Mouse (Mus musculus) erythroblast, embryonic 14.5 days (primary cell): ENCODE measurements around the gene Zfp961. TPM values are rescaled to one million over a fixed set of nuclear protein-coding genes. Genes with fewer than 3 reads are reported as not detected.

Experiments
- H3K27me3 ChIP-seq: 2 replicates; pipeline ENCODE4 v1.6.1; 2012; ENCODE audit warnings: inconsistent platforms; ENCODE audit not compliant: control insufficient read depth
- H3K36me3 ChIP-seq: 2 replicates; pipeline ENCODE4 v1.6.1; 2012; ENCODE audit warnings: mild to moderate bottlenecking, inconsistent platforms; ENCODE audit not compliant: control insufficient read depth
- H3K4me1 ChIP-seq: 2 replicates; pipeline ENCODE4 v1.6.1; 2012; ENCODE audit warnings: inconsistent platforms; ENCODE audit not compliant: control insufficient read depth
- H3K4me3 ChIP-seq: replicated peaks from 2 replicates; pipeline ENCODE3; 2012; ENCODE audit warnings: moderate library complexity, mild to moderate bottlenecking, inconsistent platforms
- H3K9me3 ChIP-seq: 2 replicates; pipeline ENCODE4 v1.6.1; 2012; ENCODE audit warnings: low read length, inconsistent platforms, mixed read lengths; ENCODE audit not compliant: control insufficient read depth
- GATA1 ChIP-seq: IDR thresholded peaks from 2 replicates; pipeline ENCODE4 v1.6.1; 2012; ENCODE audit warnings: low read length, inconsistent platforms, mixed read lengths
- TAL1 ChIP-seq: IDR thresholded peaks from 3 replicates; pipeline ENCODE4 v1.6.1; 2012; ENCODE audit warnings: low read length, inconsistent platforms, mixed read lengths
- polyA plus RNA-seq: library from polyadenylated mRNA; stranded (reverse); fragments of >175 nt; gene quantifications from 2 replicates; pipeline ENCODE4 v1.2.3, GENCODE M21; 2012

Gene Zfp961
- polyA plus RNA-seq, 1 experiment, result 0.03 TPM

DNA sequence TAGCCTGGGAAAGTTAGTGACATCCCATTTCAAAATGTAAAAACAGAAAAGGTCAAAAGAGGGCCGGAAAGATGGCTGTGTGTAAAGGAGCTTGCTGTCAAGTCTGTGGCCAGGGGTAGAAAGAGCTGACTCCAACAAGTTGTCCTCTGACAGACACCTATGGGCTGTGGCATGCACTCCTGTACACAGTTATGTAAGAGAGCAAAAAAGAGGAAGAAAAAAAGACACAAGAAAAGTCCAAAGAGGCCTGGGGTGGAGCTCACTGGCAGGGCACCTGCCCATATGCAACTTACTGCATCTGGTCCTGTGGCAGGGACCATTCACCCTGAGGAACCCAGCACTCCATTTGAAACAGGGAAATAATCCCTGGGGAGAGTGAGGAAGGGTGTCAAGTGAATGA, 91.7 kb downstream of the Zfp961 start:
- TF ChIP-seq GATA1 (no peak), TAL1 (no peak)
- Histone ChIP-seq H3K4me3 (no peak overlapping the region), H3K27me3 (no peaks in the 10 kb centered on the region), H3K4me1 (no peaks in the 10 kb centered on the region), H3K36me3 (no peaks in the 10 kb centered on the region), H3K9me3 (no peaks in the 10 kb centered on the region)

Other genes with a start within 250 kb of the Zfp961 start
- 3.4 and 3.7 TPM in 2 replicates for gene B3gnt3, start 249.2 kb upstream of the Zfp961 start, polyA plus RNA-seq
- 14.2 and 14.6 TPM in 2 replicates for gene Fcho1, start 225.3 kb upstream of the Zfp961 start, polyA plus RNA-seq
- gene Zfp709, start 69.0 kb upstream of the Zfp961 start, polyA plus RNA-seq, result not detected in 2 replicates
- gene Zfp882, start 42.4 kb upstream of the Zfp961 start, polyA plus RNA-seq, result 0.02 TPM in 1 of 2 replicates, not detected in the other
- gene Zfp617, start 42.4 kb upstream of the Zfp961 start, polyA plus RNA-seq, result 0.19 TPM in 2 replicates
- gene Cyp4f18, start 58.6 kb downstream of the Zfp961 start, polyA plus RNA-seq, result 0.16 and 0.19 TPM in 2 replicates
- gene Olfr372, start 90.2 kb downstream of the Zfp961 start, polyA plus RNA-seq, result not detected in 2 replicates
- not detected in 2 replicates for gene Olfr373, start 132.1 kb downstream of the Zfp961 start, polyA plus RNA-seq
- gene Olfr374, start 156.0 kb downstream of the Zfp961 start, polyA plus RNA-seq, result not detected in 2 replicates
- 0.21 and 0.24 TPM in 2 replicates for gene Tpm4, start 183.9 kb downstream of the Zfp961 start, polyA plus RNA-seq
- 5.4 and 6.2 TPM in 2 replicates for gene Rab8a, start 210.2 kb downstream of the Zfp961 start, polyA plus RNA-seq
- 0.04 and 0.05 TPM in 2 replicates for gene Hsh2d, start 238.6 kb downstream of the Zfp961 start, polyA plus RNA-seq